Mouse (Mus musculus) hindbrain, embryonic 14.5 days (tissue): ENCODE measurements at regions not wholly inside any gene's neighbourhood (a gene's known extent, or its start where the extent isn't known, plus 50 kb on each side); places are given as distances from the start of the nearest gene placed in this dataset.

Experiments
- ATAC-seq: fragments of 200-750 bp; cut with Nextera tagmentation; 2 replicates; pipeline ENCODE4 v1.8.0; 2017; ENCODE audit warnings: moderate number of reproducible peaks, mild to moderate bottlenecking, moderate TSS enrichment, moderate library complexity; ENCODE audit not compliant: low FRiP score
- DNase-seq: peaks from one replicate; pipeline ENCODE4 v3.0.0-alpha.2; 2015; ENCODE audit warnings: low spot score
- H3K27ac ChIP-seq: fragments of 300-500 bp; sonication (generic); 2 replicates; pipeline ENCODE4 v1.5.1; 2014; ENCODE audit warnings: mild to moderate bottlenecking, moderate library complexity
- H3K27me3 ChIP-seq: fragments of 300-500 bp; sonication (generic); 2 replicates; pipeline ENCODE4 v1.6.1; 2014; ENCODE audit warnings: mild to moderate bottlenecking, low read length, mixed read lengths; ENCODE audit not compliant: control insufficient read depth, insufficient read depth
- H3K36me3 ChIP-seq: fragments of 300-500 bp; sonication (generic); replicated peaks from 2 replicates; pipeline ENCODE4 v1.6.1; 2014; ENCODE audit not compliant: control insufficient read depth, insufficient read depth
- H3K4me1 ChIP-seq: fragments of 300-500 bp; sonication (generic); replicated peaks from 2 replicates; pipeline ENCODE4 v1.6.1; 2014; ENCODE audit warnings: antibody characterized with exemption, low read length, mixed read lengths; ENCODE audit not compliant: control insufficient read depth, insufficient read depth
- H3K4me2 ChIP-seq: fragments of 300-500 bp; sonication (generic); replicated peaks from 2 replicates; pipeline ENCODE4 v1.6.1; 2014; ENCODE audit warnings: mild to moderate bottlenecking, moderate library complexity
- H3K4me3 ChIP-seq: fragments of 300-500 bp; sonication (generic); replicated peaks from 2 replicates; pipeline ENCODE4 v1.5.1; 2014; ENCODE audit warnings: mild to moderate bottlenecking, low read length
- H3K9ac ChIP-seq: fragments of 300-500 bp; sonication (generic); 2 replicates; pipeline ENCODE4 v1.6.1; 2014
- H3K9me3 ChIP-seq: fragments of 300-500 bp; sonication (generic); 2 replicates; pipeline ENCODE4 v1.6.1; 2016; ENCODE audit warnings: low read length; ENCODE audit not compliant: control insufficient read depth
- WGBS: fragments of 180-500 bp; shearing (Covaris S2); extraction: QIAGEN DNeasy Blood & Tissue Kit; methylation state at CpG from one replicate; pipeline ENCODE4 v1.1.7; 2014; 5-methylcytosine and 5-hydroxymethylcytosine counted together

DNA sequence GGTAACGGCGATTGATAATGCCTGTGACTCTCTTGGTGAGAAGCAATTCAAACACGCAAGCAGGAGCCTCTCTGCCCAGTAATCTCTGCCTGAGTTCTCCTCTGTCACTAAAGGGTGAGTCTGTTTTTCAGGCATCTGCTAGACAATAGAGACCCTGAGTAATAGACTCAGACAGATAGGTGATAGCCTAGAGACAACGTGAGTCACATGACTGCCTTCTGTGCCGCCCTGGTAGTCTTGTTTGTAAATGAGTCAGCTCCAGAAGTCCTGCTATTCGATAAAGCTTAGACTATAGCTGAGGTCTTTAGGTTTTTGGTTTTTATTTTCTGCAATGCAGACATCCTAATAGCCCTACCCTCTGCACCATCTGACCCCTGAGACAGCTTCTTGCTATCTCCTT is 126.9 kb downstream of the Gm9376 start:
- ATAC-seq (no peak), DNase-seq (no peak)
- Histone ChIP-seq H3K4me1 (no peaks in the 10 kb centered on the region; the same call in 1 of the 2 replicates), H3K9me3 (no peaks in the 10 kb centered on the region), H3K4me2 (no peak overlapping the region), H3K9ac (no peak overlapping the region), H3K4me3 (no peak overlapping the region), H3K27ac (no peak overlapping the region), H3K27me3 (no peaks in the 10 kb centered on the region), H3K36me3 (no peaks in the 10 kb centered on the region)
- 54% methylated on average over 6 of the region's 6 CpGs for whole genome bisulfite sequencing

DNA sequence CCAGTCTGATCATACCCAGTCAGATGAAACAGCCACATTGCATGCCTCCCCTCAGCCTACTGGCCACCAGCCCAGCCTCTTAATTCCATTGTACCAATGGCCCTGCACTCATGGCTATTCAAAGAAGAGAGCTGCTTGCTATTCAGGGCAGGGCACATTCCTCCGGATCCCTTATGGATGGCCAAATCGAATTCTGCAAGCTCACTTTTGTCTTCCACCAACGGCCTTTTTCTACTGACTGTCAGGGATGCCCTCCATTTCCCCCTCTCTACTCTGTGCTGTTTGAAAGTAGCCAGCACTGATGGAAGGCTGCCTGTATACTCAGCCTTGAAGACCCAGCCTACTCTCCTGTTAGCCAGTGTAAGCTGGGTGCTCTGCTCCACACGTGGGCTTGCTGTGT is 147.5 kb downstream of the Gm9376 start:
- Histone ChIP-seq H3K27ac (no peak overlapping the region), H3K4me3 (no peak overlapping the region), H3K9me3 (peaks cover 7% of the 10 kb centered on the region), H3K27me3 (peaks cover 31% of the 10 kb centered on the region), H3K4me1 (no peaks in the 10 kb centered on the region), H3K9ac (no peak overlapping the region), H3K36me3 (no peaks in the 10 kb centered on the region), H3K4me2 (no peak overlapping the region)
- whole genome bisulfite sequencing: 12% methylated on average over 4 of the region's 4 CpGs
- DNase-seq (no peak), ATAC-seq (peak; percentile 81; the same call in 1 of the 2 replicates)

DNA sequence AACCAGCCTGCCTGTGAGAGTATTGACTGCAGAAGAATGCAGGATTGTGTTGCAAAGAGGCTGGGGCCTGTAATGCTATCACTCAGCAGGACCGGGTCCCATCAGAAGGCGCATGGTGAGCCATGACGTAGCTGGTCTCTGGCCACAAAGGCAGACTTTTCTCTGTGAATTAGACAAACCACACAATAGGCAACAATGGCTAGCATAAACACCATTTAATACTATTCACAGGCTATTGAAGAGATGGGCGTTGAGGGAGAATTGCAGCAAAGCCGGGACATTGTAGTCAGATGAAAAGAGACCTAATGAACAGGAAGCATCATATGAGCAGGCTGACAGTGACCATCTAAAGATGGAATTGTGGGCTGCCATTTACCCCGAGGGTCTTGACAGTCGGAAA is 149.4 kb downstream of the Gm9376 start:
- Histone ChIP-seq H3K4me3 (no peak overlapping the region), H3K9me3 (peaks cover 20% of the 10 kb centered on the region), H3K9ac (no peak overlapping the region), H3K4me2 (no peak overlapping the region), H3K36me3 (no peaks in the 10 kb centered on the region), H3K27me3 (peaks cover 31% of the 10 kb centered on the region), H3K27ac (0 out of 2 replicates have a peak overlapping the region, but pooled peaks have one; percentile 2), H3K4me1 (no peaks in the 10 kb centered on the region)
- WGBS: 19% methylated on average over 7 of the region's 7 CpGs
- DNase-seq (no peak), ATAC-seq (peak; percentile 57; the same call in 1 of the 2 replicates)

DNA sequence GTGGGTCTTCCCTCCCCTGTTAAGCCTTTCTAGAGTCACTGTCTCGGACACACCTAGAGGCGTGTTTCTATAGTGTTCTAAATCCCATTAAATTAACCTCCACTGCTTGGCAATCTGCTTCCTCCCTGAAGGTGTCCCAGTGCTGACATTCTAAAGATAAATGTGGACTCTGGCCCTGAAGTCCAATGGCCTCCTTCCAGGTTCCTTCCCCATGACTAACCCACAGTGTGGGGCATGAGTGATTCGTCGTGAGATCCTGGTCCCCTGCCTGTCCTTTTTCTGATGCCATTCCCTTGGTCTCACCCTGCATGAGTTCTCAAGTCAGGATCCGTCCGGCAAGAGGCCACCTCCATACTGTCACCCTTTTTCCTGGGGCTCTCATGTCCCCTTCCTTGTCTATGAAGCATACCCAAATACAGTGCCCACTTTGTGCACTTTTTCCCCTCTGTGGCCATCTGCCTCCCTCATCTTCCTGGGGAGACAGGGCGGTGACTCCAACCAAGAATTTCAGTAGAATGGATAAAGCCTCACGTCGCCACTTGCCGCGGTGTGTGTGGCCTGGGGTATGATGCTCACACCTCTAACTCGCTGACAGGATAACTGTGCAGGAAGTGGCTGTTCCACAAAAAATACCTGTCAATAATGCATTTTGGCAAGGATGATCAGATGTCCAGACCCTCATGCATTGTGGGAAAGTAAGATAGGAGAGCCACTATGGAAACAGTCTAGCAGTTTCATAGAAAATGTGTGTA is 152.9 kb downstream of the Gm9376 start:
- Histone ChIP-seq H3K27ac (no peak overlapping the region), H3K27me3 (peaks cover 24% of the 10 kb centered on the region), H3K4me1 (peaks cover 7% of the 10 kb centered on the region), H3K36me3 (no peaks in the 10 kb centered on the region), H3K9me3 (peaks cover 20% of the 10 kb centered on the region), H3K4me3 (no peak overlapping the region), H3K9ac (no peak overlapping the region), H3K4me2 (no peak overlapping the region)
- 94% methylated on average over 12 of the region's 12 CpGs for WGBS
- no peak for DNase-seq
- ATAC-seq: no peak

DNA sequence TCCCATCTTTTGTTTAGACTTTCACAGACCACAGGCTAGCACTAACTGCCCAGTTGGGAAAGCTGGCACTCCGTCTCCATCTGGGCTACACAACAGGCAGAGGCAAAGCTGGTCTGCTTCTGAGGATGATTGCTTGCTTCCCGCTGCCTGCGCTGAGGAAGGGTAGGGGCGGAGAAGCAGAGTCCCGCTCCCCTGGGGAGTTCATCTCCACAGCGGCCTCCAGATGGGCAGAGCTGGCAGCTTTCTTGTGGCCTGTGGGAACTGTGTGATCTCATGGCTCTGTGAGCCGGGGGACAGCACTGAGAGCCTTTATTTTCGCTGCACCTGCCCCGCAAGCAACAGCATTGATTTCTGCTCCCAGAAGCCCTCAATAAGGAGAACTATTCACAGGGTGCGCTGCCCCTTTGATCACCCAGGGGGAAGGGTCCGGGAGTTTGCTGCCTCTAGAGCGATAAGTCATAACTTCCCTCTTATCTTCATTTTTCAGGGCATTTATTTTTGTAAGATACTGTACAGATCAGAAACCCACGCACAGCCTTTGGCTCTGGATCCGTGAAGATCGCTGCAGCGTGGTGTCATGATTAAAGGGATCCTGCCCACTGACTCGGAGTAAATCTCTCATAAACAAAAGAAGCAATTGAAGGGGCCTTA is 155.7 kb downstream of the Gm9376 start:
- Histone ChIP-seq H3K4me1 (peaks cover 7% of the 10 kb centered on the region), H3K4me2 (peak overlapping the region; percentile 63), H3K9me3 (peaks cover 20% of the 10 kb centered on the region), H3K9ac (peak overlapping the region; percentile 43), H3K27ac (0 out of 2 replicates have a peak overlapping the region, but pooled peaks have one; percentile 32), H3K27me3 (peaks cover 7% of the 10 kb centered on the region; the same call in 1 of the 2 replicates), H3K4me3 (peak overlapping the region; percentile 27), H3K36me3 (no peaks in the 10 kb centered on the region)
- DNase-seq (peak; percentile 55), ATAC-seq (peak; percentile 74; the same call in 1 of the 2 replicates)
- WGBS: 2% methylated on average over 17 of the region's 17 CpGs

DNA sequence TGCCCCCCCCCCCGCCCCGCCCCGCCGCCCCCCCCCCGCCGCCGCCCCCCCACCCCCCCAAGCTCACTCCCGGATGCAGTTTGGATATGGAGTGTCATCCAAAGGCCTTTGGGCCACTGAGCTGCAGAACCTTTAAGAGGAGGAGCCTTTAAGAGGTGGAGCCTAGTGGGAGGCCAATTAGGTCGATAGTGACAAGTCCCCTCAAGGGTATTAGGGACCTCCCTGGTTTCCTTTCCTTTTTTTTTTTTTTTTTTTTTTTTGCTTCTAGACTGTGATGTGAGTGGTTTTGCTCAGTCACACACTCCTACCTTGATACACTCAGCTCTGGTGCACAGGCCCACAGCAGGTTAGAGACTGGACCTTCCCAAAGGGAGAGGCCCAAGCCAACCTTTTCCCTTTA is 156.5 kb downstream of the Gm9376 start:
- ATAC-seq: no peak
- no peak for DNase-seq
- H3K9me3 ChIP-seq: peaks cover 20% of the 10 kb centered on the region
- peaks cover 7% of the 10 kb centered on the region for H3K4me1 ChIP-seq
- H3K4me3 ChIP-seq: no peak overlapping the region
- 7% methylated on average over 3 of the region's 9 CpGs for WGBS
- no peaks in the 10 kb centered on the region for H3K36me3 ChIP-seq
- no peak overlapping the region for H3K4me2 ChIP-seq
- peaks cover 7% of the 10 kb centered on the region; the same call in 1 of the 2 replicates for H3K27me3 ChIP-seq
- H3K9ac ChIP-seq: no peak overlapping the region
- H3K27ac ChIP-seq: no peak overlapping the region

DNA sequence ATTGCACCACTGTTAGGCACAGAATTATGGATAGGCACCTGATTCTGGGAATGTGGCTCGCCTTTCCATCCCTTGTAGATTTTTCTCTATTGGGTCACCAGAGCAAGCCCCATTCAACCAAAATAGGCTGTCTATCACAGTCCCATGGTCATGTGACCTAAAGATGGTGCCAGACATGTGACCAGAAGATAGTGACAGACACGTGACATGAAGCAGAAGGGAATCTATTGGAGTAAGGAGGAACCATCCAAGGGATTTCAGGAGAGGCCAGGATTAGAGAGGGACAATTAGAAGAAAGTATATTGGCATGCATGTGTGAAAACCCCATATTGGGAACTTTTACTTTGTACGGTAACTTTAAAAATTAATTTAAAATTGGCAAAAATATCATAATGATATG is 159.8 kb downstream of the Gm9376 start:
- no peak overlapping the region for H3K27ac ChIP-seq
- H3K9me3 ChIP-seq: no peaks in the 10 kb centered on the region
- H3K4me2 ChIP-seq: no peak overlapping the region
- 84% methylated on average over 3 of the region's 3 CpGs for WGBS
- ATAC-seq (no peak), DNase-seq (no peak)
- H3K27me3 ChIP-seq: peaks cover 9% of the 10 kb centered on the region; the same call in 1 of the 2 replicates
- peaks cover 7% of the 10 kb centered on the region for H3K4me1 ChIP-seq
- H3K36me3 ChIP-seq: no peaks in the 10 kb centered on the region
- H3K9ac ChIP-seq: no peak overlapping the region
- no peak overlapping the region for H3K4me3 ChIP-seq

DNA sequence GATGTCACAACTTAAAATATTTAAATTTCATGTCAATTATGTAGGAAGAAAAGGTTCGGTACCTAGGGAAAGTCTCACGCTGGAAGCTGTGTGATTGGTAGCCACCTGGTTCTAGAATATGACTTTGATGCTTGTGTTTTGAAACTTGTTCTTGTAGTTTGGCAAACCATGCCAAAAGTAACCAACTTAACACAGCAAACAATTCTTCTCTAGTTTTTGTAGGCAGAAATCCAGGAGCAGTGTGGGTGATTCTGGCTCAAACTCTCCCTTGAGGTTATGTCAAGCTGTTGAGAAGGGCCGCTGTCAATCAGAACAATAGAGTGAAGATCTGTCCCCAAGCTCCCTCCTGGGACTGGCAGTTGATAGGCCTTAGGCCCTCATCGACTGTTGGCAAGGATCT is 163.5 kb downstream of the Gm9376 start:
- Histone ChIP-seq H3K9me3 (no peaks in the 10 kb centered on the region), H3K4me1 (0 out of 2 replicates have a peak, but pooled peaks cover under 1% of the 10 kb centered on the region), H3K4me2 (no peak overlapping the region), H3K36me3 (no peaks in the 10 kb centered on the region), H3K27ac (no peak overlapping the region), H3K9ac (no peak overlapping the region), H3K4me3 (no peak overlapping the region), H3K27me3 (peaks cover 30% of the 10 kb centered on the region)
- DNase-seq: no peak
- WGBS: 84% methylated on average over 4 of the region's 4 CpGs
- no peak for ATAC-seq

DNA sequence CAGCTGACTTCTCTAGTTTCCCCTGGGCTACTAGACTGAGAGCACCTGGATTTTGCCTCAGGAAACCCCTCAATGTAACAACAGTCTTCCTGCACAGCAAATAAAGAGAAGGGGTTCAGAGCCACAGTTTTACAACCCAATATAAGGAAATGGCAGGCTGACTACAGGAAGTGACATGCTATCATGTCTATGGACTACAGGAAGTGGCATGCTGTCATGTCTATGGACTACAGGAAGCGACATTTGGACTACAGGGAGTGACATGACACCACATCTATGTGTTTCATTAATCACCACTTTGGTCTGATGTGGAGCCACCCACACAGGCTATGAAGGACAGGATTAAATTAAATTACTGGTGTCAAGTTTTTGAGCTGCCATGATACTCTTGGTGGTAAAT is 164.0 kb downstream of the Gm9376 start:
- H3K27me3 ChIP-seq: peaks cover 32% of the 10 kb centered on the region
- H3K4me2 ChIP-seq: no peak overlapping the region
- DNase-seq: no peak
- H3K4me3 ChIP-seq: no peak overlapping the region
- H3K9ac ChIP-seq: no peak overlapping the region
- no peaks in the 10 kb centered on the region for H3K36me3 ChIP-seq
- peaks cover 5% of the 10 kb centered on the region for H3K4me1 ChIP-seq
- no peak overlapping the region for H3K27ac ChIP-seq
- no peak for ATAC-seq
- H3K9me3 ChIP-seq: no peaks in the 10 kb centered on the region
- WGBS: 90% methylated on average over 1 of the region's 1 CpGs
